Mouse (Mus musculus): ENCODE data around the gene Rsph10b.

GRCm38 (mm10) chr5:143976232-143976631 lies 43.4 kb downstream of the Rsph10b start:
- TF ChIP-seq CTCF (IDR thresholded peaks at IDR 0.05; ENCODE audit: borderline replicate concordance, insufficient read depth, low read depth, low read length) (no peak), POLR2A (IDR thresholded peaks at IDR 0.05; ENCODE audit: borderline replicate concordance, insufficient read depth, low read length) (no peak)

Measured in cerebellum, adult 2 months (tissue).